Mouse (Mus musculus) left cerebral cortex, adult 2 months (tissue): ENCODE measurements around the gene Ddx52. TPM values are rescaled to one million over a fixed set of nuclear protein-coding genes. Genes with fewer than 3 reads are reported as not detected.

Source experiments
- DNase-seq, 2 experiments: peaks; one replicate each; pipeline ENCODE4 v3.0.0; 2021 to 2022; ENCODE audit warnings: low spot score in 2 of 2, mixed read lengths in 1 of 2; ENCODE audit errors: extremely low spot score in 1 of 2
- H3K27ac ChIP-seq: fragments of 200-600 bp; 2 replicates; pipeline ENCODE4 v1.8.1; 2022
- H3K4me3 ChIP-seq: fragments of 200-600 bp; 2 replicates; pipeline ENCODE4 v1.8.1; 2022
- CTCF ChIP-seq: fragments of 200-600 bp; IDR thresholded peaks from 2 replicates; pipeline ENCODE4 v1.8.1; 2022; ENCODE audit warnings: antibody characterized with exemption, mild to moderate bottlenecking, moderate library complexity
- intact Hi-C: fragments of 180-260 bp; cut with DNase I; formaldehyde crosslinking; loops from one replicate; pipeline ENCODE4 v1.15.1; 2025
- total RNA-seq, 2 experiments: library from RNA; stranded (reverse); gene quantifications; 2 replicates each; pipeline ENCODE4 v1.2.3; 2021

Gene Ddx52
- total RNA-seq, 2 experiments from 2014 or later = 13.3 to 15.2 TPM

DNA sequence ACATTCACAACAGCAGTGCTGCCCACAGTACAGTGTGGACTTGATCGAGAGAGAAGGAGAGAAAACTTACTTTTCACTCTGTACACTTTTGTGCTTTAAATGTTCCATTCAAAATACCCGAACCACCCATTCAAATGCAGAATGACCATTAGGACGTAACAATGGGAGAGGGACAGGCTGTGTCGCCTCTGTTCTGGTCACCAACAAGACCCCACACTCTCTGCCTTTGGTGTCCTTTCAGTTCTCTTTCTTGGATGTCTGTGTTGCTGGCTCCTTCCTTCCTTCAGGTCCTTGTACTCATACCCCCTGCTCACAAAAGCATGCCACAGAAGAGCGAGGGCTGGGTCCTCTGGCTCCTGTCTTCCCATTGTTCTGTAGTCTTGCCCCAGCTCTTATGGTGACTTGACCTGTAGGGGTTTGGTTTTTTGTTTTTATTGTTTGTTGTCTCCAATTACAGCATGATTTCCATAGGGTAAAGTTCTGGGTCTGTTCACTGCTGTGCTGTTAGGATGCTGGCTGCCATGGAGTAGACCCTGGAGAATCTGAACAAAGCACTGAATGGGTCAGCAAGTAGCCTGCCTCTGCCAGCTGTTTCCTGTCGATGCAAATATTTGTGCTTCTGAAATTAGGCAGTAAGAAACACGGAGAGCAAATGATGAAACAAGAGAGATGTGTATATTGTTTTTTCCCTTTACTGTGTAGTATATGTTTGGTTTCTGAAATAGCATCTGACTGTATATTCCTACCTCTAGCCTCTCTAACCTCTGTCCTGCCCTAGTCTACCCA, 32.9 kb downstream of the Ddx52 start:
- TF ChIP-seq CTCF = no peak
- Histone ChIP-seq H3K27ac (no peak overlapping the region), H3K4me3 (no peak overlapping the region)
- intact Hi-C loops = no loop called here
- DNase-seq = no peak

GRCm38 (mm10) chr11:83975488-83975887, 33.6 kb downstream of the Ddx52 start:
- Histone ChIP-seq H3K27ac (no peak overlapping the region), H3K4me3 (no peak overlapping the region)
- no peak for DNase-seq
- intact Hi-C loops = no loop called here
- no peak for TF ChIP-seq CTCF

- Histone ChIP-seq H3K4me3 (no peak overlapping the region), H3K27ac (no peak overlapping the region)
- no peak for DNase-seq
- intact Hi-C loops = no loop called here
- TF ChIP-seq CTCF = no peak
These were observed 34.5 kb downstream of the Ddx52 start for GRCm38 (mm10) chr11:83976236-83976977.

GRCm38 (mm10) chr11:83977810-83978209, 35.9 kb downstream of the Ddx52 start:
- Histone ChIP-seq H3K4me3 (no peak overlapping the region), H3K27ac (no peak overlapping the region)
- TF ChIP-seq CTCF = no peak
- intact Hi-C loops = no loop called here
- no peak for DNase-seq

DNA sequence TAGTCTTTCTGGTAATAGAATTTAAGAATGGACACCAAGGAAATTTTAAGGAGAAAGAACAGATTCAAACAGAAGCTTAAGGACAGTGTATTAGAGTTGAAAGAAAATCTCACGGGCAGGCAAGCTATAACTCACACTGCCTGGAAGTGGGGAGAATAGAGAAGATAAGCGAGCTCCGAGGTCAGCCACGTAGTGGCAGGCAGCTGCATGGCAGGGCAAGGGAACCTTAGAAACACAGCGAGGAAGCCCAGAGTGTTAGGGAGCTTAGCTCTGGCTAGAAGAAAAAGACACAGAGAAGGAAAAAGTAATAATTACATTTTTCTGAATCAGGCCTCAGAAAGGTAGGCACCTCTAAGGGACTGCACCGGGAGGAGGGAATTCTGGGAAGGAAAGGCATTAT, 38.1 kb downstream of the Ddx52 start:
- no peak for TF ChIP-seq CTCF
- no peak for DNase-seq
- intact Hi-C loops = no loop called here
- no peak overlapping the region for H3K27ac ChIP-seq
- no peak overlapping the region for H3K4me3 ChIP-seq

DNA sequence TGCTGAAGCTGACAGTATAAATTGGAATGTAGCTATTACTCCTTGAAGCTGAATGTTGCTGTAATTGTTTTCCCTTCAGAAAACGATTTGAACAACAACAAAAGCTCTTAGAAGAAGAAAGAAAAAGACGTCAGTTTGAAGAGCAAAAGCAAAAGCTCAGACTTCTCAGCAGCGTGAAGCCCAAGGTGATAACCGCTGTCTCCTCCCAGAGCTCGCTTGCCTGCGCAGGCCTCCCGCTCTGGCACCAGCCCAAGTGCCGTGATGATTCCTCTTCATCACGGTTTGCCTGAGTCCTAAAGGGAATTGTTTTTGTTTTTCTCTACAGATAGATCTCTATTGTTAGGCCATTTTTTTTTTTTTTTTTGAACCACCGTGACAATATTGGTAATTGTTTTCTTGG, 39.5 kb downstream of the Ddx52 start:
- Histone ChIP-seq H3K27ac (no peak overlapping the region), H3K4me3 (no peak overlapping the region)
- no peak for DNase-seq
- TF ChIP-seq CTCF = no peak
- intact Hi-C loops = no loop called here

GRCm38 (mm10) chr11:83991701-83992100, 49.8 kb downstream of the Ddx52 start:
- TF ChIP-seq CTCF = no peak
- DNase-seq = no peak
- no peak overlapping the region for H3K27ac ChIP-seq
- intact Hi-C loops = no loop called here
- H3K4me3 ChIP-seq = no peak overlapping the region

DNA sequence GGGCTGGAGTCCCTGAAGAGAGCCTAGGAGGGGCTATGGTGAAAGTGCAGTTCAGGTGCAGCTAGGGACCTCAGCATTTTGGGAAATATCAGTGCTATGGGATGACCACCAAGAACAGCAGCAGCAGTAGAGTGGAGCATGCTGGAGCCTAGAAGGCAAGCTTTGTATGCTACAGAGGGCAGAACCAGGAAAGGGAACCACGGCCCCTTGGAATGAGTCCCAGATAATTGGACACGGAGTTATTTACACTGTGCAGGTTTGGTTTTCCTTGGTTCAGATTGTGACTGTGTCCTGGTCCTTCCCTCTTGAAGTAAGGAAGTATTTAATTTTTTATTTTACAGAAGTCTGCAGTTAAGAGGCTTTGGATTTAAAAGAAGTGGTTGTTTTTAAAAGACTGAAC, 51.6 kb downstream of the Ddx52 start:
- no peak overlapping the region for H3K4me3 ChIP-seq
- intact Hi-C loops = no loop called here
- no peak overlapping the region for H3K27ac ChIP-seq
- TF ChIP-seq CTCF = no peak
- no peak for DNase-seq

DNA sequence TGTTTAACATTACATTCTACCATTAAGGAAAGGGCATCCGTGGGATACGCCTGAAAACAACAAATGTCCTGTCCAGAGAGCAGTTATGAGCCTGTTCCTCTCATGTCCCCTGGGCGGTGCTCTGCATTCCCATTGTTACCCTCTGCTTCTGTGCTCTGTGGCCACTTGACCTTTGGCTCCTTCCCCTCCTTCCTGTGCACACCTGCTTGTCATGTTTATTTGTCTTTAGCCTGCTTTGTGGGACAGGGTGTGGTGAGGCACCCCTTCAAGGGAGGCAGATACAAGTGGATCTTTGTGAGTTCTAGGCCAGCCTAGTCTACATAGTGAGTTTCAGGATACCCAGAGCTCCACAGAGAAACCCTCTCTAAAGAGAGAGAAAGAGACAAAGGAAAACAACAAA, 52.6 kb downstream of the Ddx52 start:
- DNase-seq = no peak
- intact Hi-C loops = loop anchor here (2.0 kb wide), 1 partner anchor 30 kb away; the partner anchor contains the start of gene Synrg
- no peak overlapping the region for H3K27ac ChIP-seq
- TF ChIP-seq CTCF = no peak
- H3K4me3 ChIP-seq = no peak overlapping the region

GRCm38 (mm10) chr11:83995535-83995950, 53.7 kb downstream of the Ddx52 start:
- H3K27ac ChIP-seq = peak overlapping the region; percentile 24; the same call in 1 of the 2 replicates
- DNase-seq = peak in 1 of 2 experiments; percentile 44
- no peak for TF ChIP-seq CTCF
- H3K4me3 ChIP-seq = no peak overlapping the region
- intact Hi-C loops = loop anchor here (2.0 to 5.0 kb wide), 2 partner anchors 31 to 132 kb away; partner anchors contain the start of genes Acaca, Synrg and Tada2a

DNA sequence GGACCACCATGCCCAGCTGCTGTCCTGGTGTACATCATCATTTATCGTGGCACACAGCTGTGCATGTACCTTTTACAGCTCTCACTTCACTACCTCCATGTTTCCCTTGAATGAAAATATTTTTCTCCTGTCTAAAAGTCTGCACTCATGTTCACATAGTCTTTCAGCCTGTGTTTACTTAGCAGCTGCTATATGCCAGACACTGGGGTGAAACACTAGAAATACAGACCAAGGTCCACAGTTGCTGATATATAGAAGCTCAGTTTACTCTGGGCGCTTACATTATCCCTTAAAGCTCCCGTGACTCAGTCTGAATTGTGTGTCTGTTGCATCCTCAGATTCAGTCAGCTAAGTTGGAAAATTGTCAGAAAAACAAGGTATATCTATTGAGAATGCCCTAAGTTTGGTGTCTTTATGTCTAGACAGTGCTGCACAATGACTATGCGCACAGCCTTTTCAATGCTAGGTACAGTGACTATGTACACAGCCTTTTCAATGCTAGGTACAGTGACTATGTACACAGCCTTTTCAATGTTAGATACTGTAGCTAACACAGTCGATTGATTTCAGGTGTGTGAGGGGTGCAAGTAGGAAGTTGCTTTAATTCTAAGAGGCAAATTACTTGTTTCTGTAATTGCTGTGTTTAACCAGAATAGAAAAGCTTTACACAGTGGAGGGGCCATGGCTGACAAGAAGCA, 55.5 kb downstream of the Ddx52 start:
- no peak for DNase-seq
- Histone ChIP-seq H3K27ac (no peak overlapping the region), H3K4me3 (no peak overlapping the region)
- intact Hi-C loops = loop anchor here (5.0 kb wide), 1 partner anchor 130 kb away; the partner anchor contains the start of genes Acaca and Tada2a
- no peak for TF ChIP-seq CTCF

DNA sequence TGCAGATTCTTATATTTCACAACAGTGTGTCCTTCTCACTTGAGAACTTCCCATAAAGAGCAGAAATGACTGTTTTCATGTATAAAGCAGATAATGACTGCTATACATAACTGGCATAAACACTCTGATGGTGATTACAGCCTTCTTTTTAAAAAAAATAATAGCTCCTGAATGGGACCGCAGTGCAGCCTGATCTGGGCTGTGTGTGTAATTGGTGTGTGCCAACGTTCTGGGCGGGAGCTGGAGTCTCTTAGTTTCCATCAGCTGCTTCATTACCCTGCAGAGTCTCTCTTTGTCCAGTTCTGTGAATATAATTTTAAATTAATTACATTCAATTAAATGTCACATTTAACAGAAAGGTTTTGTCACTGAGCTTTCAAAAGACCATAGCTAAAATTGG, 57.1 kb downstream of the Ddx52 start:
- DNase-seq = no peak
- Histone ChIP-seq H3K27ac (no peak overlapping the region), H3K4me3 (no peak overlapping the region)
- intact Hi-C loops = loop anchor here (5.0 kb wide), 1 partner anchor 128 kb away; the partner anchor contains the start of genes Acaca and Tada2a
- no peak for TF ChIP-seq CTCF
